Mouse (Mus musculus) embryonic facial prominence, embryonic 14.5 days (tissue): ENCODE data around the gene Coa7. TPM values are rescaled to one million over a fixed set of nuclear protein-coding genes. Genes with fewer than 3 reads are reported as not detected.

Source experiments
- ATAC-seq: fragments of 200-750 bp; cut with Nextera tagmentation; 2 replicates; pipeline ENCODE4 v1.8.0; 2017; ENCODE audit warnings: low read depth, moderate number of reproducible peaks, moderate TSS enrichment
- DNase-seq: peaks from one replicate; pipeline ENCODE4 v3.0.0-alpha.2; 2015; ENCODE audit warnings: low spot score
- H3K27ac ChIP-seq: fragments of 300-500 bp; sonication (generic); replicated peaks from 2 replicates; pipeline ENCODE4 v1.5.1; 2014; ENCODE audit warnings: low read depth, mild to moderate bottlenecking, low read length, moderate library complexity
- H3K27me3 ChIP-seq: fragments of 300-500 bp; sonication (generic); replicated peaks from 2 replicates; pipeline ENCODE4 v1.6.1; 2014; ENCODE audit warnings: low read length; ENCODE audit not compliant: control insufficient read depth, insufficient read depth
- H3K36me3 ChIP-seq: fragments of 300-500 bp; sonication (generic); 2 replicates; pipeline ENCODE4 v1.6.1; 2014; ENCODE audit warnings: low read length, mixed read lengths; ENCODE audit not compliant: control insufficient read depth, insufficient read depth
- H3K4me1 ChIP-seq: fragments of 300-500 bp; sonication (generic); 2 replicates; pipeline ENCODE4 v1.6.1; 2014; ENCODE audit warnings: antibody characterized with exemption, low read length; ENCODE audit not compliant: control insufficient read depth, insufficient read depth
- H3K4me2 ChIP-seq: fragments of 300-500 bp; sonication (generic); 2 replicates; pipeline ENCODE4 v1.6.1; 2014; ENCODE audit warnings: low read depth, mild to moderate bottlenecking, low read length, moderate library complexity, mixed read lengths
- H3K4me3 ChIP-seq: fragments of 300-500 bp; sonication (generic); 2 replicates; pipeline ENCODE4 v1.5.1; 2014; ENCODE audit warnings: low read depth, mild to moderate bottlenecking, low read length
- H3K9ac ChIP-seq: fragments of 300-500 bp; sonication (generic); 2 replicates; pipeline ENCODE4 v1.6.1; 2014; ENCODE audit warnings: low read depth, mild to moderate bottlenecking, low read length, moderate library complexity, mixed read lengths
- H3K9me3 ChIP-seq: fragments of 300-500 bp; sonication (generic); 2 replicates; pipeline ENCODE4 v1.6.1; 2016; ENCODE audit warnings: low read length; ENCODE audit not compliant: control insufficient read depth
- WGBS: fragments of 180-500 bp; shearing (Covaris S2); extraction: QIAGEN DNeasy Blood & Tissue Kit; methylation state at CpG from one replicate; pipeline ENCODE4 v1.1.7; 2014; 5-methylcytosine and 5-hydroxymethylcytosine counted together
- polyA plus RNA-seq: library from polyadenylated mRNA; unstranded; fragments of >200 nt; fragmentation: Nextera tagmentation; extraction: Ambion mirVana; gene quantifications from 2 replicates; pipeline ENCODE4 v1.2.1, GENCODE M21; 2014

The Coa7 gene
- polyA plus RNA-seq, 1 experiment from 2014 or later = 40.2 TPM

DNA sequence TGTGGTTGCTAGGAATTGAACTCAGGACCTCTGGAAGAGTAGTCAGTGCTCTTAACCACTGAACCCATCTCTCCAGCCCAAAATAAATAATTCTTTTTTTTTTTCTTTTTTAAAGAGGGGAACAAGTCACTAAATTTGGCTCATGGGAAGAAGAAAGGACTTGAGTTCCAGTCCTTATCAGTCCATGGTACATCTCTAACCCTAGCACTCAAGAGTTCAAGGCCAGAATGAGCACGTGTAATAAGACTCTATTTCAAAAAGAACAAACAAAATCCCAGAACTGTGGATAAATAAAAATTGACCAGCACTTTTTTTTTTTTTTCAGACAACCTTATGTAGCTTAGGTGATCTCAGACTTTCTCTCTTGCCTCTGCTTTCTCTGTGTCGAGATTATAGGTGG is 8.8 kb downstream of the Coa7 start:
- WGBS = 78% methylated on average over 2 of the region's 2 CpGs
- Histone ChIP-seq H3K4me2 (no peak overlapping the region), H3K9ac (no peak overlapping the region), H3K27ac (no peak overlapping the region), H3K4me1 (no peaks in the 10 kb centered on the region), H3K36me3 (peaks cover 63% of the 10 kb centered on the region), H3K27me3 (no peaks in the 10 kb centered on the region), H3K9me3 (no peaks in the 10 kb centered on the region), H3K4me3 (no peak overlapping the region)
- ATAC-seq = no peak
- no peak for DNase-seq

DNA sequence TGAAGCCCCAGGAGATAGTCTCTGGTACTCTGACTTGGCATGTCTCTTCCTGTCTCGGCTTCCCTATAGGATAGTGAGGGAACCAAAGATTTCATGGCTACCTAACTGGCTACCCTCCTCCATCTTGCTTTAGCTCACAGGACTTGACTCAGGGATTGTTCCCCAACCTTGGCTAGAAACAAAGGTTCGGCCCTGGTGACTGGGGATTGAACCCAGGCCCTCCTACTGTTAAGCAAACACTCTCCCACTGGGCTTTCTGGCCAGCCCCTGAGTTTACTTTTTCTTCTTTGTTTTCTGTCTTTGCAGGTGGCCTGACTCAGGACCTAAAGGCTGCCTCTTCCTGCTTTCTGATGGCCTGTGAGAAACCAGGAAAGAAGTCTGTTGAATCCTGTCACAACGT is 9.9 kb downstream of the Coa7 start:
- Histone ChIP-seq H3K27me3 (no peaks in the 10 kb centered on the region), H3K4me3 (no peak overlapping the region), H3K9ac (no peak overlapping the region), H3K4me1 (no peaks in the 10 kb centered on the region), H3K36me3 (peaks cover 54% of the 10 kb centered on the region), H3K27ac (no peak overlapping the region), H3K9me3 (no peaks in the 10 kb centered on the region), H3K4me2 (no peak overlapping the region)
- WGBS = 49% methylated on average over 3 of the region's 3 CpGs
- ATAC-seq = no peak
- DNase-seq = no peak

DNA sequence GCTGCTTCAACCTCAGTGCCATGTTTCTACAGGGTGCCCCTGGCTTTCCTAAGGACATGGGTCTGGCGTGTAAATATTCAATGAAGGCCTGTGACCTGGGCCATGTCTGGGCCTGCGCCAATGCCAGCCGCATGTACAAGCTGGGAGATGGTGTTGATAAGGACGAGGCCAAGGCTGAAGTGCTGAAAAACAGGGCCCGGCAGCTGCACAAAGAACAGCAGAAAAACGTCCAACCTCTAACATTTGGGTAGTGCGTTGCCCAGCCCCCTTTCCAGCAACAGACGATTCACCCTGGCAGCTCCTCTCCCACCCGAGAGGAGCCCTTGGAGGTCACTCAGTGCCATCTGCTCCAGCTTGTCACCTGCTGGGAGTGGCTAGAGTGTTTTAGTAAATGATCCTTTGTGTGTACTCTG is 10.4 kb downstream of the Coa7 start:
- no peaks in the 10 kb centered on the region for H3K4me1 ChIP-seq
- no peaks in the 10 kb centered on the region for H3K27me3 ChIP-seq
- 77% methylated on average over 9 of the region's 9 CpGs for WGBS
- no peak overlapping the region for H3K4me2 ChIP-seq
- DNase-seq (peak; percentile 56), ATAC-seq (peak; percentile 35; the same call in 1 of the 2 replicates)
- H3K9ac ChIP-seq = no peak overlapping the region
- no peak overlapping the region for H3K4me3 ChIP-seq
- H3K9me3 ChIP-seq = no peaks in the 10 kb centered on the region
- H3K36me3 ChIP-seq = peaks cover 49% of the 10 kb centered on the region
- H3K27ac ChIP-seq = no peak overlapping the region; the same call in 1 of the 2 replicates

DNA sequence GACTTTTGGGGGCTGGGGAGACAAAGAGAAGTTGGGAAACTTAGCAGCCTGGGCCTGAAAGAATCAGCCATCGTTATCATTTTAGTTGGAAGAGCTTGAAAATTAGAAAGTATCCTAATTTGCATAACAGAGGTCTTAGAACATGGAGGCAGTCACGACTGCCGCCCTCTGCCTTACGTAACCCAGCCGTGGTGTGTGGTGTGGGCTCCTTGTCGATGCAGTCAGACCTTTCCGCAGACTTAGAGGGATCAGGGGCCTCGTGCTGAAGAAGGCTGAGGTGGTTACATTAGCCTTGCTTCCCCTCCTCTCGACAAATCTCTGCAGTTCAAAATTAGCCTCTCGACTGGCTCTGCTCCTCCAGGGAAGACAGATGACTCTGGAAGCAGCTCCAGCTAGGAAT is 10.9 kb downstream of the Coa7 start:
- no peak overlapping the region for H3K4me3 ChIP-seq
- no peak overlapping the region for H3K4me2 ChIP-seq
- no peaks in the 10 kb centered on the region for H3K27me3 ChIP-seq
- no peak overlapping the region for H3K9ac ChIP-seq
- H3K4me1 ChIP-seq = 0 out of 2 replicates have a peak, but pooled peaks cover 2% of the 10 kb centered on the region
- peak overlapping the region; percentile 7; the same call in 1 of the 2 replicates for H3K27ac ChIP-seq
- ATAC-seq (peak; percentile 9; the same call in 1 of the 2 replicates), DNase-seq (no peak)
- H3K9me3 ChIP-seq = no peaks in the 10 kb centered on the region
- H3K36me3 ChIP-seq = peaks cover 44% of the 10 kb centered on the region
- 69% methylated on average over 10 of the region's 10 CpGs for WGBS

DNA sequence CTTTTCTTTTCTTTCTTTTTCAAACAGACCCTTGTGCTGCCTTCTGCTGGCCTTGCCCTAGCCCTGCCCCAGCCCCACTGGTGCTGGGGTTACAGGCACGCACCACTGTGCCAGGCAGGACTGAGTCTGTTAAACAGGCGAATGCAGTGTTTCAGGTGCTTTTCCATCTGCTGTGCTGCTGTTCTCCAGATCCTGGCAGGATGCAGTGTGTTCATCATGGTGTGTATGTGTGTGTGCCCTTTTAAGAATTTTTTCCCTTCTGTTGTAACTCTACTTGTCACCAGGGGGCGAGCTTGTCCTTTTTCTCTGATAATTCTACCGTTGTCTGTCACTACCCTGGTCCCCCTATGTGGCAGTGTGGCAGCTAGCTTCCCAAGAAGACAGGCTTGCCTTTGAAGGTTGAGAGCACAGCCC is 11.3 kb downstream of the Coa7 start:
- Histone ChIP-seq H3K4me1 (0 out of 2 replicates have a peak, but pooled peaks cover 3% of the 10 kb centered on the region), H3K27ac (0 out of 2 replicates have a peak overlapping the region, but pooled peaks have one; percentile 7), H3K27me3 (no peaks in the 10 kb centered on the region), H3K36me3 (peaks cover 42% of the 10 kb centered on the region), H3K4me2 (no peak overlapping the region), H3K9me3 (no peaks in the 10 kb centered on the region), H3K9ac (no peak overlapping the region), H3K4me3 (no peak overlapping the region)
- 7% methylated on average over 4 of the region's 4 CpGs for WGBS
- DNase-seq (peak; percentile 81), ATAC-seq (peak; percentile 60)

DNA sequence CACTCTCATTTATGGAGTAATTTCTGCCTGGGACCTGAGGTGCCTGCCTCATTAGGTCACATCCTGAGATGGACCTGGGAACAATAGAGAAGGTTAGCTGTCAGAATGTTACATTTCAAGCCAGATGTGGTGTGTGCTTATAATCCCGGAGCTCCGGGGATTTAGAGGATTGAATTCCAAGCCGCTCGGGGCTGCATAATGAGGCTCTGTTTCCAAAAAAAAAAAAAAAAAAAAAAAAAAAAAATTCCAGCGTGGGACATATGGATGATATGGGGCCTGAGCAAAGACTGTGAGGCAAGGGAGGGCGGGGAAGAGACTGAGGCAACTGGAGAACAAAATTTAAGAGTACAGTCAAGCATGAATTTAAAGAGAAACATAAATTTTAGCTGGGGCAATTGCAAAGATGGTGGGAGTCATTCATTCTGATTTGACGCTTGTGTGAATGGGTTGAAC is 16.7 kb downstream of the Coa7 start:
- peaks cover 8% of the 10 kb centered on the region; the same call in 1 of the 2 replicates for H3K36me3 ChIP-seq
- H3K9ac ChIP-seq = no peak overlapping the region
- 0 out of 2 replicates have a peak overlapping the region, but pooled peaks have one; percentile 10 for H3K4me2 ChIP-seq
- WGBS = 11% methylated on average over 7 of the region's 7 CpGs
- no peak overlapping the region for H3K4me3 ChIP-seq
- peak; percentile 78 for ATAC-seq
- peaks cover 34% of the 10 kb centered on the region for H3K4me1 ChIP-seq
- no peaks in the 10 kb centered on the region for H3K9me3 ChIP-seq
- DNase-seq = peak; percentile 88
- no peaks in the 10 kb centered on the region for H3K27me3 ChIP-seq
- peak overlapping the region; percentile 70 for H3K27ac ChIP-seq

DNA sequence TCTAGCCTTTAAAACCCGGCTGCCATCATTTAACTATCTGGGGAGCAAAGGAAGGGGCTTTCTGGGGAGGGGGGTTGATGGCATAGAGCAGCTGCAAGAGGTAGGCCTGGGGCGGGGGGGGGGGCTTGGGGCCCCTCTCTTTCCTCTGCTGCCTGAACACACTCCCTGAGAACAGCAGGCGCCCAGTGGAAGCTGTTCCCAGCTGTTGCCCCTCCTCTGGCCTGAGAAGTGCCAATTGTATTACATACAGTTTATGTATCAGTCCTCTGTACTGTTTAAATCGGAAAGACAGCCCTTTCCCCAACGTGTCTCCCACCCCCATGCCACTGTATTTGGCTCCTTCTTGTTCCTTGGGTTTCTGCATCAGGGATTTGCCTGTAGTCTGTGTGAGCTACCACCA is 17.9 kb downstream of the Coa7 start:
- DNase-seq (peak; percentile 72), ATAC-seq (peak; percentile 30; the same call in 1 of the 2 replicates)
- Histone ChIP-seq H3K4me2 (no peak overlapping the region), H3K4me3 (no peak overlapping the region), H3K27ac (peak overlapping the region; percentile 70), H3K27me3 (no peaks in the 10 kb centered on the region), H3K9me3 (no peaks in the 10 kb centered on the region), H3K4me1 (peaks cover 46% of the 10 kb centered on the region), H3K9ac (no peak overlapping the region), H3K36me3 (no peaks in the 10 kb centered on the region)
- WGBS = 31% methylated on average over 5 of the region's 5 CpGs

DNA sequence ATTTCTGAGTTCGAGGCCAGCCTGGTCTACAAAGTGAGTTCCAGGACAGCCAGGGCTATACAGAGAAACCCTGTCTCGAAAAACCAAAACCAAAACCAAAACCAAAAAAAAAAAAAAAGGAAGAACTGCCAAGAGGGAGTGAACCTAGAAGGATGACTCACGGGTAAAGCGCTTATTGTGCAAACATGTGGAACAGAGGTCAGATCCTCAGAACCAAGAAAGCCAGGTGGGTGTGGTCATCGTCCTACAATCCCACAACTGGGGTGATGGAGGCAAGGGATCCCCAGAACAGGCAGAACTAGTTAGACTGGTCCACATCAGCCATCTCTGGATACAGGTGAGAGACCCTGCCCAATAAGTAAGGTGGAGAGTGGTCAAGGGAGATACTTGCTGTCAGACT is 19.2 kb downstream of the Coa7 start:
- Histone ChIP-seq H3K9ac (no peak overlapping the region), H3K27ac (no peak overlapping the region), H3K4me3 (no peak overlapping the region), H3K4me1 (peaks cover 53% of the 10 kb centered on the region), H3K9me3 (no peaks in the 10 kb centered on the region), H3K27me3 (no peaks in the 10 kb centered on the region), H3K4me2 (no peak overlapping the region), H3K36me3 (no peaks in the 10 kb centered on the region)
- no peak for ATAC-seq
- DNase-seq = no peak
- WGBS = 83% methylated on average over 5 of the region's 5 CpGs

DNA sequence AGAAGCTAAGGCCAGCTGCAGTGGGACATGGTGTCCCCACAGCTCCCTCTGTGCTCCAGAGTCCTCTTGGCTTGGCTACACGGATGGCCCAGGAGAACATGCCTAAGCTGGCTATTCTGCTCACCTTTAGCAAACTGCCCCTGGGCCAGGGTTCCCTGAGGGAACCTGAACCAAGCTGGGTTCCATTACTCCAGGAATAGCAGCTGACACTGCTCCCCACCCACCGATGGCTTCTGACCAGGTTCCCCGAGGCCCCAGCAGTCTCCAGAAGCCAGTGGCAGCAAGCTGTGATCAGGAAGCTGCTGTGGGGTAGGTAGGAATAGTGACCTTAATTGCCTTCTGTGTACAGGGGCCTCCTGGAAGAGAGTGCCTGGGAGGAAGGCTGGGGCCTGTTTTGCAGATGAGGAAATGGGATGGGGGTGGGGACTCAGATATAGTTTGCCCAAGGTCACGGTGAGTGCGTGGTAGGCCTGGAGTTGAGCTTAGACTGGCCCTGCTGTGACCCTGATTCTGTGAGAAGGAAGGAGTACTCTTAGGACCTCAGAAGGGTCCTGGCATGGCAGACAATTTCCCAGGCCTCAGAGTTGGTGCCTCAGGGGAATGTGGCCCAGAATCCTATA is 20.4 kb downstream of the Coa7 start:
- DNase-seq (no peak), ATAC-seq (0 out of 2 replicates have a peak, but pooled peaks have one; percentile 1)
- Histone ChIP-seq H3K9me3 (no peaks in the 10 kb centered on the region), H3K4me3 (no peak overlapping the region), H3K36me3 (no peaks in the 10 kb centered on the region), H3K27ac (peak overlapping the region; percentile 59), H3K9ac (no peak overlapping the region), H3K4me2 (no peak overlapping the region), H3K27me3 (no peaks in the 10 kb centered on the region), H3K4me1 (peaks cover 53% of the 10 kb centered on the region)
- WGBS = 42% methylated on average over 5 of the region's 5 CpGs
